Mouse (Mus musculus) macrophage (primary cell): Measurements from ENCODE around the gene Crebl2. TPM values are rescaled to one million over a fixed set of nuclear protein-coding genes. Genes with fewer than 3 reads are reported as not detected.

Experiments
- H3K27ac ChIP-seq: fragments of 350-480 bp; formaldehyde crosslinking; 2 replicates; pipeline ENCODE4 v1.9.0; 2021
- H3K36me3 ChIP-seq: fragments of 350-480 bp; formaldehyde crosslinking; 2 replicates; pipeline ENCODE4 v1.9.0; 2021; ENCODE audit errors: inconsistent target
- H3K4me3 ChIP-seq: fragments of 350-480 bp; formaldehyde crosslinking; 2 replicates; pipeline ENCODE4 v1.9.0; 2021; ENCODE audit errors: inconsistent target
- H3K79me2 ChIP-seq: fragments of 350-480 bp; formaldehyde crosslinking; 2 replicates; pipeline ENCODE4 v1.9.0; 2021; ENCODE audit errors: inconsistent target
- WGBS: methylation state at CpG from one replicate; pipeline ENCODE4 v1.1.7; 2026; ENCODE audit warnings: inconsistent platforms; ENCODE audit not compliant: missing documents; 5-methylcytosine and 5-hydroxymethylcytosine counted together
- polyA plus RNA-seq: library from polyadenylated mRNA; stranded (reverse); fragments of 250-400 nt; gene quantifications from 3 replicates; pipeline ENCODE4 v1.2.4, GENCODE M21; 2018; ENCODE audit warnings: inconsistent platforms

Gene Crebl2
- polyA plus RNA-seq, 1 experiment from 2014 or later, result 8.3 TPM

DNA sequence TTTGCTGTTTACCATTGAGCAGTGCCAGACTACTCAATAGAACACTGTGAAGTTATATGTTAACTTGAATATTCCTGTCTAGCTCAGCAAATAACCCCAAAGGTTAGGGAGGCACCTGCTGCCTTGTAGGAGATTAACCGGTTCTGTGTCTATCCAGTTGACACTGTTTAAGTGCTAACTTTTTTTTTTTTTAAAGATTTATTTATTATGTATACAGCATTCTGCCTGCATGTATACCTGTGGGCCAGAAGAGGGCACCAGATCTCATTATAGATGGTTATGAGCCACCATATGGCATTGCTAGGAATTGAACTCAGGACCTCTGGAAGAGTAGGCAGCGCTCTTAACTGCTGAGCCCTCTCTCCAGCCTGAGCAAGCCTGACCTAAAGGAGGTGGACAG, 43.1 kb downstream of the Crebl2 start:
- Histone ChIP-seq H3K79me2 (no peaks in the 10 kb centered on the region), H3K36me3 (no peaks in the 10 kb centered on the region), H3K27ac (no peak overlapping the region), H3K4me3 (no peak overlapping the region)
- WGBS, result 98% methylated on average over 2 of the region's 2 CpGs

GRCm38 (mm10) chr6:134876795-134877194, 46.8 kb downstream of the Crebl2 start:
- WGBS, result 84% methylated on average over 6 of the region's 6 CpGs
- H3K79me2 ChIP-seq, result no peaks in the 10 kb centered on the region
- no peak overlapping the region for H3K4me3 ChIP-seq
- no peak overlapping the region for H3K27ac ChIP-seq
- no peaks in the 10 kb centered on the region for H3K36me3 ChIP-seq

GRCm38 (mm10) chr6:134877276-134877675, 47.3 kb downstream of the Crebl2 start:
- no peaks in the 10 kb centered on the region for H3K36me3 ChIP-seq
- WGBS, result 98% methylated on average over 4 of the region's 4 CpGs
- no peak overlapping the region for H3K4me3 ChIP-seq
- no peaks in the 10 kb centered on the region for H3K79me2 ChIP-seq
- H3K27ac ChIP-seq, result no peak overlapping the region

GRCm38 (mm10) chr6:134877892-134878291, 47.9 kb downstream of the Crebl2 start:
- Histone ChIP-seq H3K4me3 (no peak overlapping the region), H3K36me3 (no peaks in the 10 kb centered on the region), H3K27ac (no peak overlapping the region), H3K79me2 (no peaks in the 10 kb centered on the region)
- WGBS, result 80% methylated on average over 1 of the region's 1 CpGs

GRCm38 (mm10) chr6:134879556-134879955, 49.6 kb downstream of the Crebl2 start:
- Histone ChIP-seq H3K27ac (no peak overlapping the region), H3K79me2 (no peaks in the 10 kb centered on the region), H3K36me3 (no peaks in the 10 kb centered on the region), H3K4me3 (no peak overlapping the region)
- WGBS, result 88% methylated on average over 5 of the region's 5 CpGs

- no peak overlapping the region for H3K4me3 ChIP-seq
- 97% methylated on average over 2 of the region's 2 CpGs for WGBS
- no peak overlapping the region for H3K27ac ChIP-seq
- H3K36me3 ChIP-seq, result no peaks in the 10 kb centered on the region
- no peaks in the 10 kb centered on the region for H3K79me2 ChIP-seq
Measured at GRCm38 (mm10) chr6:134880046-134880445, 50.1 kb downstream of the Crebl2 start.

DNA sequence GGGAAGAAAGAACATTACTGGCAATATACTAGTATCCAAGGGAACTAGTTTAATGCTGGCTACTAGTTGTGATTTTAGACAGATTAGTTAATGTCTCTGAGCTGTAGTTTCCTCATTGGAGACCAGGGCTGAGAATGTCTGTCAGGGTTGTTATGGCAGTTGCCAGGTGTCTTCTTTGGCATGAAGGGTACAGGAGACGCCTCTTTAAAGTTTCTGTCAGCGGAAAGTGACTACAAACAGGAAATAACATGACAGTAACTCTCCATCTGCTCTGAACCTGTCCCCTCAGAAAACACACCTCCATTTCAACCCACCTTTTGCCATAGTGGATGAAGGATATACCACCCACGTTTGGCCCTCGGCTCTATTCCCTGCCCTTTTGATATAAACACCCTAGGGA, 53.7 kb downstream of the Crebl2 start:
- no peak overlapping the region for H3K27ac ChIP-seq
- WGBS, result 92% methylated on average over 4 of the region's 4 CpGs
- no peaks in the 10 kb centered on the region for H3K36me3 ChIP-seq
- no peak overlapping the region for H3K4me3 ChIP-seq
- no peaks in the 10 kb centered on the region for H3K79me2 ChIP-seq

DNA sequence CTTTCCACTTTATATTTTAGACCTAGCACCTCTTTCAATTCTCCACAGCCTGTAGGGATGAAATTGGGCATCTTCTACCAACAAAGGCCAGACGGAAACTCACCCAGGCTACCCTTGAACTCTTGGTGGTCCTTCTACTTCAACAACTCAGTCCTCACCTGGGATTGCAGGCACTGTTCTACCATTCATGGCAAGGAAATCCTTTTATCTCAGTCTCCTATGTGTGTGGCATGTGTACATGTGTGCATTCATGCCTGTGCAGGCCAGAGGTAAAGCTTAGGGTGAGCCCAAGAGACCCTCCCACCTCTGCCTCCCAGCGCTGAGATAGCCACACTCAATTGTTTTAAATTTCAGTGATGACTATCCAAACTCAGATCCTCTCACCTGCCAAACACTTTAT, 55.6 kb downstream of the Crebl2 start:
- WGBS, result 98% methylated on average over 2 of the region's 2 CpGs
- no peak overlapping the region for H3K4me3 ChIP-seq
- no peak overlapping the region for H3K27ac ChIP-seq
- H3K36me3 ChIP-seq, result no peaks in the 10 kb centered on the region
- no peaks in the 10 kb centered on the region for H3K79me2 ChIP-seq

- Histone ChIP-seq H3K36me3 (no peaks in the 10 kb centered on the region), H3K27ac (no peak overlapping the region), H3K4me3 (no peak overlapping the region), H3K79me2 (no peaks in the 10 kb centered on the region)
- 94% methylated on average over 8 of the region's 8 CpGs for WGBS
Measured at GRCm38 (mm10) chr6:134886475-134886874, 56.5 kb downstream of the Crebl2 start.

- H3K27ac ChIP-seq, result no peak overlapping the region
- WGBS, result 75% methylated on average over 5 of the region's 5 CpGs
- no peak overlapping the region for H3K4me3 ChIP-seq
- H3K79me2 ChIP-seq, result no peaks in the 10 kb centered on the region
- no peaks in the 10 kb centered on the region for H3K36me3 ChIP-seq
Measured at GRCm38 (mm10) chr6:134887008-134887407, 57.1 kb downstream of the Crebl2 start.

DNA sequence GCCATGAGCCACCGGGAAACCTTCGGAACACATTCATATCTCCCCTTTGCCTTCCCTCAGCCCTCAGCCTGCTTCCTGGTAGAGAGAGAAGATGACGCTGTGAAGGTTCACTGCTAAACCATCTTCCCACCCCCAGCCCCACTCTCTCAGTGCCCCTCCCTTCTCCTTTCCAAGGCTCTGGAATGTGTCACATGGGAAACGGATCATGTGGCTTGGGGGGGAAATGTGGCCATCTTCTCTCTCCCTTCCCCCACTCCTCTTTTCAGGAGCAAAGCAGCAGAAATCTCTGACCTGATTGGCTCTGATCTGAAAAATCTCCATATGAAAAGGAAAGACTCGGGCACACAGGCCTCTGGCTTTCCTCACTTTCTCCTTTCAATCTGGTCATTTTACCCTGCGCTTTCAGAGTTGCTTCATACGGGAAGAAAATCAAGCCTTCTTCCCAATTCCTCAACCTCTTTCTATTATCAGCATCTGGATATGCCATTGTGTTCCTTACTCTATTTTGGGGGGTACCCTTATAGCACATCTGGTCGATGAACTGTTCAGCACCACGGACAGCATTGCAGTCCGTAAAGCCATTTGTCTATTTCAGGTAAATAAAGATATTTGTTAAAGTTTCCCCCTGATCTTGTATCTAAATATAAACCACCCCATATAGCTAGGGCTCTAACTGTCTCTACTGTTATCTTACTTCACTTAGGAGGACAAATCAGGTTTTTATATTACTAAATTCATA, 57.9 kb downstream of the Crebl2 start:
- H3K79me2 ChIP-seq, result no peaks in the 10 kb centered on the region
- no peaks in the 10 kb centered on the region for H3K36me3 ChIP-seq
- H3K4me3 ChIP-seq, result no peak overlapping the region
- WGBS, result 70% methylated on average over 10 of the region's 10 CpGs
- no peak overlapping the region for H3K27ac ChIP-seq

- Histone ChIP-seq H3K4me3 (no peak overlapping the region), H3K79me2 (no peaks in the 10 kb centered on the region), H3K27ac (no peak overlapping the region), H3K36me3 (no peaks in the 10 kb centered on the region)
- 53% methylated on average over 4 of the region's 4 CpGs for WGBS
Measured at GRCm38 (mm10) chr6:134888563-134889017, 58.6 kb downstream of the Crebl2 start.

- Histone ChIP-seq H3K27ac (no peak overlapping the region), H3K36me3 (no peaks in the 10 kb centered on the region), H3K4me3 (no peak overlapping the region), H3K79me2 (no peaks in the 10 kb centered on the region)
- 83% methylated on average over 1 of the region's 1 CpGs for WGBS
Measured at GRCm38 (mm10) chr6:134889763-134890162, 59.8 kb downstream of the Crebl2 start.

DNA sequence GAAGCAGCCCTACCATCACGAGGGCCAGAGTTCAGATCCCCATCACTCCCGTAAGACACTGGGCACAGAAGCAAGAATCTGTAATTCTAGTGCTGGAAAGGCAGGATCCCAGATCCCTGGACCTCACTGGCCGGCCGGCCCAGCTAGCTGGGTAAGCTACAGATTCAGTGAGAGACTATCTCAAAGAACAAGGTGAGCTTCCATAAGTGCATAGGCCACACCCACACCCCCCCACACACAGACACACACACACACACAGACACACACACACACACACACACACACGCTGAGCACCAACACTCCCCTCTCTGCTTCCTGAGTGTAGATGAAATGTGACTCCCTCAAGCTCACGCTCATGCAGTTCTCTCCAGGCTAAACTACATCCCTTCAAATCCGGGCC, 60.5 kb downstream of the Crebl2 start:
- Histone ChIP-seq H3K4me3 (no peak overlapping the region), H3K79me2 (no peaks in the 10 kb centered on the region)
- 91% methylated on average over 7 of the region's 7 CpGs for WGBS

GRCm38 (mm10) chr6:134896570-134897436, 66.8 kb downstream of the Crebl2 start:
- Histone ChIP-seq H3K79me2 (no peaks in the 10 kb centered on the region), H3K4me3 (peak overlapping the region; percentile 76), H3K36me3 (no peaks in the 10 kb centered on the region), H3K27ac (peak overlapping the region; percentile 98)
- 38% methylated on average over 14 of the region's 15 CpGs for WGBS

More for the DNA sequence above, 60.5 kb downstream of the Crebl2 start:
- Histone ChIP-seq H3K36me3 (no peaks in the 10 kb centered on the region), H3K27ac (no peak overlapping the region)
